Mouse (Mus musculus) forebrain, embryonic 15.5 days (tissue): Measurements from ENCODE around the gene Usp48. TPM values are rescaled to one million over a fixed set of nuclear protein-coding genes. Genes with fewer than 3 reads are reported as not detected.

Experiments
- ATAC-seq: fragments of 200-750 bp; cut with Nextera tagmentation; replicated peaks from 2 replicates; pipeline ENCODE4 v1.8.0; 2017; ENCODE audit warnings: mild to moderate bottlenecking, moderate TSS enrichment, moderate library complexity
- H3K27ac ChIP-seq: fragments of 300-500 bp; sonication (generic); replicated peaks from 2 replicates; pipeline ENCODE4 v1.5.1; 2015; ENCODE audit warnings: mild to moderate bottlenecking, inconsistent platforms
- H3K27me3 ChIP-seq: fragments of 300-500 bp; sonication (generic); 2 replicates; pipeline ENCODE4 v1.6.1; 2015; ENCODE audit warnings: inconsistent platforms
- H3K36me3 ChIP-seq: fragments of 300-500 bp; sonication (generic); 2 replicates; pipeline ENCODE4 v1.6.1; 2015; ENCODE audit warnings: mild to moderate bottlenecking, inconsistent platforms
- H3K4me1 ChIP-seq: fragments of 300-500 bp; sonication (generic); 2 replicates; pipeline ENCODE4 v1.6.1; 2015; ENCODE audit warnings: inconsistent platforms
- H3K4me2 ChIP-seq: fragments of 300-500 bp; sonication (generic); replicated peaks from 2 replicates; pipeline ENCODE4 v1.6.1; 2015; ENCODE audit warnings: mild to moderate bottlenecking, inconsistent platforms
- H3K4me3 ChIP-seq: fragments of 300-500 bp; sonication (generic); 2 replicates; pipeline ENCODE4 v1.5.1; 2015; ENCODE audit warnings: mild to moderate bottlenecking, inconsistent platforms
- H3K9ac ChIP-seq: fragments of 300-500 bp; sonication (generic); replicated peaks from 2 replicates; pipeline ENCODE4 v1.6.1; 2015; ENCODE audit warnings: mild to moderate bottlenecking, inconsistent platforms
- H3K9me3 ChIP-seq: fragments of 300-500 bp; sonication (generic); 2 replicates; pipeline ENCODE4 v1.6.1; 2016; ENCODE audit warnings: inconsistent platforms
- WGBS: fragments of 180-500 bp; shearing (Covaris S2); methylation state at CpG from one replicate; pipeline ENCODE4 v1.1.7; 2015; ENCODE audit warnings: mixed read lengths; 5-methylcytosine and 5-hydroxymethylcytosine counted together
- polyA plus RNA-seq: library from polyadenylated mRNA; unstranded; fragments of >200 nt; fragmentation: Nextera tagmentation; extraction: Ambion mirVana; gene quantifications from 2 replicates; pipeline ENCODE4 v1.2.1, GENCODE M21; 2015

The Usp48 gene
- polyA plus RNA-seq, 1 experiment from 2014 or later, result 80.5 TPM

- no peak for ATAC-seq
- peaks cover 83% of the 10 kb centered on the region for H3K36me3 ChIP-seq
- no peak overlapping the region for H3K4me2 ChIP-seq
These were observed 57.4 kb downstream of the Usp48 start for GRCm38 (mm10) chr4:137650912-137651311.

GRCm38 (mm10) chr4:137652835-137653346 lies 59.3 kb downstream of the Usp48 start:
- 98% methylated on average over 5 of the region's 5 CpGs for WGBS
- Histone ChIP-seq H3K36me3 (peaks cover 86% of the 10 kb centered on the region), H3K9me3 (no peaks in the 10 kb centered on the region), H3K4me2 (no peak overlapping the region), H3K4me3 (no peak overlapping the region), H3K4me1 (no peaks in the 10 kb centered on the region), H3K9ac (no peak overlapping the region), H3K27me3 (no peaks in the 10 kb centered on the region), H3K27ac (no peak overlapping the region)
- no peak for ATAC-seq

More at GRCm38 (mm10) chr4:137650912-137651311, 57.4 kb downstream of the Usp48 start:
- no peaks in the 10 kb centered on the region for H3K27me3 ChIP-seq
- no peak overlapping the region for H3K4me3 ChIP-seq
- H3K9me3 ChIP-seq, result no peaks in the 10 kb centered on the region
- H3K27ac ChIP-seq, result no peak overlapping the region
- no peak overlapping the region for H3K9ac ChIP-seq
- 88% methylated on average over 5 of the region's 5 CpGs for WGBS
- no peaks in the 10 kb centered on the region for H3K4me1 ChIP-seq

- Histone ChIP-seq H3K27ac (no peak overlapping the region), H3K4me2 (no peak overlapping the region), H3K27me3 (no peaks in the 10 kb centered on the region), H3K9ac (no peak overlapping the region), H3K36me3 (peaks cover 64% of the 10 kb centered on the region), H3K9me3 (no peaks in the 10 kb centered on the region), H3K4me1 (peaks cover 2% of the 10 kb centered on the region; the same call in 1 of the 2 replicates), H3K4me3 (no peak overlapping the region)
- no peak for ATAC-seq
- 84% methylated on average over 18 of the region's 18 CpGs for WGBS
These were observed 61.9 kb downstream of the Usp48 start for GRCm38 (mm10) chr4:137655241-137656031.

- H3K36me3 ChIP-seq, result peaks cover 43% of the 10 kb centered on the region
These were observed 64.1 kb downstream of the Usp48 start for GRCm38 (mm10) chr4:137657674-137658073.

GRCm38 (mm10) chr4:137659541-137659940 lies 66.0 kb downstream of the Usp48 start:
- peaks cover 25% of the 10 kb centered on the region for H3K4me1 ChIP-seq
- H3K4me3 ChIP-seq, result no peak overlapping the region
- no peak overlapping the region for H3K9ac ChIP-seq
- H3K4me2 ChIP-seq, result no peak overlapping the region
- no peaks in the 10 kb centered on the region for H3K9me3 ChIP-seq
- H3K36me3 ChIP-seq, result peaks cover 27% of the 10 kb centered on the region
- WGBS, result 51% methylated on average over 4 of the region's 4 CpGs
- H3K27ac ChIP-seq, result no peak overlapping the region
- ATAC-seq, result no peak
- 0 out of 2 replicates have a peak, but pooled peaks cover 3% of the 10 kb centered on the region for H3K27me3 ChIP-seq

More at GRCm38 (mm10) chr4:137657674-137658073, 64.1 kb downstream of the Usp48 start:
- no peak overlapping the region for H3K27ac ChIP-seq
- H3K4me1 ChIP-seq, result peaks cover 13% of the 10 kb centered on the region
- H3K9me3 ChIP-seq, result no peaks in the 10 kb centered on the region
- no peak overlapping the region for H3K4me2 ChIP-seq
- no peak overlapping the region for H3K4me3 ChIP-seq
- H3K9ac ChIP-seq, result no peak overlapping the region
- WGBS, result 85% methylated on average over 8 of the region's 8 CpGs
- ATAC-seq, result no peak
- H3K27me3 ChIP-seq, result no peaks in the 10 kb centered on the region

GRCm38 (mm10) chr4:137660364-137661077 lies 67.0 kb downstream of the Usp48 start:
- Histone ChIP-seq H3K4me2 (no peak overlapping the region), H3K36me3 (peaks cover 21% of the 10 kb centered on the region), H3K27me3 (0 out of 2 replicates have a peak, but pooled peaks cover 3% of the 10 kb centered on the region), H3K9me3 (no peaks in the 10 kb centered on the region), H3K9ac (no peak overlapping the region), H3K27ac (peak overlapping the region; percentile 34; the same call in 1 of the 2 replicates), H3K4me1 (peaks cover 35% of the 10 kb centered on the region), H3K4me3 (no peak overlapping the region)
- 64% methylated on average over 10 of the region's 10 CpGs for WGBS
- no peak for ATAC-seq

GRCm38 (mm10) chr4:137661078-137661450 lies 67.5 kb downstream of the Usp48 start:
- ATAC-seq, result no peak
- peaks cover 37% of the 10 kb centered on the region for H3K4me1 ChIP-seq
- H3K4me3 ChIP-seq, result no peak overlapping the region
- H3K27me3 ChIP-seq, result 0 out of 2 replicates have a peak, but pooled peaks cover 3% of the 10 kb centered on the region
- no peaks in the 10 kb centered on the region for H3K9me3 ChIP-seq
- H3K9ac ChIP-seq, result no peak overlapping the region
- no peak overlapping the region for H3K4me2 ChIP-seq
- peak overlapping the region; percentile 34; the same call in 1 of the 2 replicates for H3K27ac ChIP-seq
- 43% methylated on average over 2 of the region's 2 CpGs for WGBS
- H3K36me3 ChIP-seq, result peaks cover 15% of the 10 kb centered on the region

- WGBS, result 19% methylated on average over 6 of the region's 6 CpGs
- H3K4me1 ChIP-seq, result peaks cover 41% of the 10 kb centered on the region
- H3K27ac ChIP-seq, result peak overlapping the region; percentile 58
- H3K4me3 ChIP-seq, result no peak overlapping the region
- H3K9me3 ChIP-seq, result no peaks in the 10 kb centered on the region
- H3K9ac ChIP-seq, result no peak overlapping the region
- H3K27me3 ChIP-seq, result 0 out of 2 replicates have a peak, but pooled peaks cover 3% of the 10 kb centered on the region
- H3K4me2 ChIP-seq, result no peak overlapping the region
- no peak for ATAC-seq
- peaks cover 10% of the 10 kb centered on the region for H3K36me3 ChIP-seq
These were observed 68.0 kb downstream of the Usp48 start for GRCm38 (mm10) chr4:137661547-137661946.

GRCm38 (mm10) chr4:137663491-137663890 lies 69.9 kb downstream of the Usp48 start:
- H3K9me3 ChIP-seq, result no peaks in the 10 kb centered on the region
- H3K4me2 ChIP-seq, result no peak overlapping the region
- WGBS, result 78% methylated on average over 4 of the region's 4 CpGs
- peaks cover 59% of the 10 kb centered on the region for H3K4me1 ChIP-seq
- 0 out of 2 replicates have a peak, but pooled peaks cover 3% of the 10 kb centered on the region for H3K27me3 ChIP-seq
- no peak overlapping the region for H3K9ac ChIP-seq
- H3K27ac ChIP-seq, result no peak overlapping the region
- no peak for ATAC-seq
- no peaks in the 10 kb centered on the region for H3K36me3 ChIP-seq
- H3K4me3 ChIP-seq, result no peak overlapping the region

GRCm38 (mm10) chr4:137664433-137664979 lies 71.0 kb downstream of the Usp48 start, which contains the start of gene Rap1gap:
Rap1gap (plus strand) TSS chr4:137664726.
- Histone ChIP-seq H3K9me3 (no peaks in the 10 kb centered on the region), H3K9ac (peak within 1 kb of the TSS; percentile 77), H3K4me2 (peak within 1 kb of the TSS; percentile 94), H3K36me3 (no peaks in the 10 kb centered on the region), H3K27ac (peak within 1 kb of the TSS; percentile 25; the same call in 1 of the 2 replicates), H3K4me1 (peaks cover 59% of the 10 kb centered on the region), H3K4me3 (peak within 1 kb of the TSS; percentile 61), H3K27me3 (0 out of 2 replicates have a peak, but pooled peaks cover 3% of the 10 kb centered on the region)
- WGBS, result under 1% methylated on average over 44 of the region's 44 CpGs
- ATAC-seq, result peak; percentile 68

- Histone ChIP-seq H3K9me3 (no peaks in the 10 kb centered on the region), H3K9ac (peak overlapping the region; percentile 77), H3K27me3 (0 out of 2 replicates have a peak, but pooled peaks cover 3% of the 10 kb centered on the region), H3K36me3 (no peaks in the 10 kb centered on the region), H3K27ac (peak overlapping the region; percentile 25; the same call in 1 of the 2 replicates), H3K4me1 (peaks cover 59% of the 10 kb centered on the region), H3K4me2 (peak overlapping the region; percentile 94), H3K4me3 (peak overlapping the region; percentile 61)
- peak; percentile 27; the same call in 1 of the 2 replicates for ATAC-seq
- WGBS, result 10% methylated on average over 15 of the region's 15 CpGs
These were observed 71.6 kb downstream of the Usp48 start for GRCm38 (mm10) chr4:137664980-137665675.
